Mouse (Mus musculus) midbrain, embryonic 14.5 days (tissue): ENCODE data around the gene Gm12695. TPM values are rescaled to one million over a fixed set of nuclear protein-coding genes. Genes with fewer than 3 reads are reported as not detected.

ENCODE experiments used
- ATAC-seq: fragments of 200-750 bp; cut with Nextera tagmentation; 2 replicates; pipeline ENCODE4 v1.8.0; 2017; ENCODE audit warnings: moderate number of reproducible peaks, moderate library complexity; ENCODE audit not compliant: low FRiP score, low TSS enrichment
- DNase-seq: peaks from one replicate; pipeline ENCODE4 v3.0.0-alpha.2; 2015
- H3K27ac ChIP-seq: fragments of 300-500 bp; sonication (generic); replicated peaks from 2 replicates; pipeline ENCODE4 v1.5.1; 2014; ENCODE audit warnings: mild to moderate bottlenecking, low read depth, low read length, moderate library complexity
- H3K27me3 ChIP-seq: fragments of 300-500 bp; sonication (generic); 2 replicates; pipeline ENCODE4 v1.6.1; 2014; ENCODE audit warnings: low read length, control low read depth, mixed read lengths; ENCODE audit not compliant: control insufficient read depth, insufficient read depth
- H3K36me3 ChIP-seq: fragments of 300-500 bp; sonication (generic); 2 replicates; pipeline ENCODE4 v1.6.1; 2014; ENCODE audit warnings: low read length, control low read depth; ENCODE audit not compliant: control insufficient read depth, insufficient read depth
- H3K4me1 ChIP-seq: fragments of 300-500 bp; sonication (generic); 2 replicates; pipeline ENCODE4 v1.6.1; 2014; ENCODE audit warnings: mild to moderate bottlenecking, antibody characterized with exemption, low read length, control low read depth; ENCODE audit not compliant: control insufficient read depth, insufficient read depth
- H3K4me2 ChIP-seq: fragments of 300-500 bp; sonication (generic); 2 replicates; pipeline ENCODE4 v1.6.1; 2014; ENCODE audit warnings: mild to moderate bottlenecking, low read length, moderate library complexity
- H3K4me3 ChIP-seq: fragments of 300-500 bp; sonication (generic); replicated peaks from 2 replicates; pipeline ENCODE4 v1.5.1; 2014; ENCODE audit warnings: low read depth, low read length
- H3K9ac ChIP-seq: fragments of 300-500 bp; sonication (generic); replicated peaks from 2 replicates; pipeline ENCODE4 v1.6.1; 2014; ENCODE audit warnings: mild to moderate bottlenecking, low read length, moderate library complexity
- H3K9me3 ChIP-seq: fragments of 300-500 bp; sonication (generic); 2 replicates; pipeline ENCODE4 v1.6.1; 2016; ENCODE audit warnings: low read length, control low read depth, mixed read lengths; ENCODE audit not compliant: control insufficient read depth
- WGBS: fragments of 180-500 bp; shearing (Covaris S2); extraction: QIAGEN DNeasy Blood & Tissue Kit; methylation state at CpG from one replicate; pipeline ENCODE4 v1.1.7; 2014; 5-methylcytosine and 5-hydroxymethylcytosine counted together
- polyA plus RNA-seq: library from polyadenylated mRNA; unstranded; fragments of >200 nt; fragmentation: Nextera tagmentation; extraction: Ambion mirVana; gene quantifications from 2 replicates; pipeline ENCODE4 v1.2.1, GENCODE M21; 2014

The Gm12695 gene
- polyA plus RNA-seq: not detected in 2 replicates

DNA sequence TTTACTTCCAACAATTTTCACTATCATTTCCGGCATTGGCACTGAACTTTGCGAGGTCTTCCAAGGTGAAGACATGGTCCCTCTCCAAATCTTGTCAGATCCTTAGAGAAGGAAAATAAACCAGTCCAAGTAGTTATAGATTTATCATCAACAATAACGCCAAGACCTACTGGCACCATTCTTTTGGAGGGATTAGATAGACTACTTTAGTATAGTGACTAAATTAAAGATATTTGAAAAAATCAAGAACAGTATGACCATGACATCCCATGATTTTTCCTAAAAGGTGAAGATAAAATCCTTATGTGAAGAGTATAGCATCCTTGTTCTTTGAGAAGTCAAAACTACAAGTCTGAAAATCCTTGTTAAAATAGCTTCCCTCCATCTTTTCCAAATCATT is at the start of gene Gm12695:
Gene Gm12695, minus strand, starts transcription at position 101 of the 400 bp plus-strand sequence.
- Histone ChIP-seq H3K9ac (no peak within 1 kb of the TSS), H3K27ac (no peak within 1 kb of the TSS), H3K4me1 (no peaks in the 10 kb centered on the region), H3K9me3 (no peaks in the 10 kb centered on the region), H3K4me3 (no peak within 1 kb of the TSS), H3K4me2 (no peak within 1 kb of the TSS), H3K36me3 (no peaks in the 10 kb centered on the region), H3K27me3 (no peaks in the 10 kb centered on the region)
- DNase-seq (no peak), ATAC-seq (no peak)
- 93% methylated on average over 3 of the region's 3 CpGs for WGBS

DNA sequence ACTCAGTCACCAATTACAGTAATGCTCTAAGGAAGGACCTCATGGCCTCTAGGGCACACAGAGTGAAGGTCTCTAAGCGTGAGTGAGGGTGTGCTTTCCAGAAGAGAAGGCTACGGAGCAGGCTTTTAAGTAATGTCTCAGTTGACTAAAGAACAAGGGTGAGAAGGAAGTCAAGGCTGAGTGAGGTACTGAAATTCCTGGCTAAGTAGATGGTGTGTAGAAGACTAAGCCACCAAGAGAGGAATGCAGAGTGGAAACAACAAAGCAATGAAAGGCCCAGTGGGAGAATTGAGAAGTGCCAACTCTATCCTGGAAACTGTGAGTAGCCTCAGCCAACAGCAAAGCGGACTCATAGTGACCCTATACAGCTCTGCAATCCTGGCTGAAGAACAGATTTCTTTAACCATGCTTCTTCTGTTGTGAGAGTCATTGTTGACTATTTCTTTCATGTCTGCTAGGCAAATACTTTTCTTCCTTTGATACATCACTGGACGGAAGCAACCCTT is 40.6 kb upstream of the Gm12695 start:
- Histone ChIP-seq H3K36me3 (no peaks in the 10 kb centered on the region), H3K9ac (no peak overlapping the region), H3K4me3 (no peak overlapping the region), H3K27me3 (no peaks in the 10 kb centered on the region), H3K9me3 (no peaks in the 10 kb centered on the region), H3K27ac (no peak overlapping the region), H3K4me1 (no peaks in the 10 kb centered on the region), H3K4me2 (no peak overlapping the region)
- WGBS: 85% methylated on average over 4 of the region's 4 CpGs
- ATAC-seq (no peak), DNase-seq (no peak)

DNA sequence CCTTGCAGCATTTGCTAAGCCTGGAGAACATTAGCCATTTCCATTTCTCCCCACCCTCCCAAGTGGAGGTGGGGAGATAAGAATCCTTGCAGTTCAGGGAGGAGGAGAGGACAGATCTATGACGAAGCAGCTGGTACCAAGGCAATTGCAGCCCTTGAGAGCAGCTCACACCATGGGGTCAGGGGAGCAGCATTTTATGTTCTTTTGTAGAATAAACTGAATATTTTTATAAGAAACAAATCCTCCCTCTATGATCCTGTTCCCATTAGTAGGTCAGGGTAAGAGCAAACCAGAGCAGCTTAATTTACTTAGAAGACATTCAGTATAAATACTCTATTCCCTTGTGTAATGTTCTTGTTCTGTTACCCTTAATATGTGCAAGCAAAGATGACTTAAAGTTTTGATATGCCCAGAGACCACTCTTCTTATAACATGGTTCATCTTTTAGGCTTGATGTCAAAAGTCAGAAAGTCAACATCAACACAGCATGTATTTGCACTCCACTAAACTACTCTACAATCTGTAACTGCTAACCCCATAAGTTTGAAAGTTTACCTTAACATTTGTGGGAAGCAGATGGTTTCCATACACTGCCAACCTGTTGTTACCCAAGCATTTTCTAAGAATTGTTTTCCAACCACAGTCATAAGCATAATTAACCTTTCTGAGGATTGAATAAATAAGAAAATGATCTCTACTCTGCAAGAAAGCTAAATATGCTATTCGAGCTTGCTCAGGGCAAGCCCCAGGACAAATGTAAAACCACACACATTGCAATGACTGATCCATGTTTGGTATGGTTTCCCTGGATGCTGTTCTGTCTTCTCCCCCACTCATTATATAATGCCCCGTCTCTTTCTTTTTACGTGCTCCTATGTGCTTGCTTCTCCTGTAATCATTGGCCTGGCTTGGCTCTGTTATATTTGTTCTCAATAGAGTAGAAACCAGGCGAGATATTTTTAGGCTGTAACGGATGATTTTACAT is 22.1 kb upstream of the Gm12695 start:
- no peak overlapping the region for H3K9ac ChIP-seq
- no peaks in the 10 kb centered on the region for H3K36me3 ChIP-seq
- H3K27me3 ChIP-seq: no peaks in the 10 kb centered on the region
- H3K4me1 ChIP-seq: no peaks in the 10 kb centered on the region
- DNase-seq: no peak
- no peak for ATAC-seq
- 87% methylated on average over 6 of the region's 6 CpGs for WGBS
- no peak overlapping the region for H3K4me2 ChIP-seq
- H3K9me3 ChIP-seq: no peaks in the 10 kb centered on the region
- no peak overlapping the region for H3K4me3 ChIP-seq
- no peak overlapping the region for H3K27ac ChIP-seq

DNA sequence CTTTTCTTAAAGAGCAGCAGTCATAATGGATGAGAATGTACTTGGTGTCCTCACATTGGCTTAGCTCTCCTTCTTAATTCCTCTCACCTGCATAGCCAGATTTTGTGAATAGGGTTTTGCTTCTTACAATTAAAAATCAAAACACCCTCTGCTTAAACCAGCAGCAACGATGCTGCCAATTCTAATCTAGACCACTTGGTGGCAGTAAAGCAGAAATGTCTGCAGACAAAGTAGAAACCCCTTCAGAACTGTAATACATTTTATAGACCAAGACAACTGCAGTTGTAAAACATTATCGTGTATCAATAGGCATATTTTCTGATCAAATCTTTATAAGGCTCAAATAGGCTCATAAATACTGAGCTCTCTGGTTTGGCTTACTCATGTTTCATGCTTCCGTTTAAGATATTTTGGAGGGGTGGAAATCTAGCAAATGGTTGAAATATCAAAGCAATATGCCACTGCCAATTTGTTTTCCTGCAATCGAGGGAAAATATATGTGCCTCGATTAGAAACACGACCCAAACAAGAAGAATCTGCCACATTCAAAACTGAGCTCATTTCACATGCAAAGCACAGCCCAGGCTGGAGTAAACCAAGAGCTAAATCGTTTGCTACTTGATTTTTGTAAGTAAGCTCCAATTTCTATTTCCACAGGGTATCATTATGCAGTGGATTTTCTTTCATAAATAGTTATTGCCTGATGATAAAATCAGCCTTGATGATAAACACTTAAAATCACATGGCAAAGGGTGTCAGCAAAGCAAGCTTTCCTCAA is 14.6 kb upstream of the Gm12695 start:
- H3K27me3 ChIP-seq: no peaks in the 10 kb centered on the region
- ATAC-seq (no peak), DNase-seq (peak; percentile 85)
- H3K27ac ChIP-seq: no peak overlapping the region
- no peaks in the 10 kb centered on the region for H3K9me3 ChIP-seq
- no peak overlapping the region for H3K4me3 ChIP-seq
- 41% methylated on average over 7 of the region's 7 CpGs for WGBS
- no peak overlapping the region for H3K9ac ChIP-seq
- H3K36me3 ChIP-seq: no peaks in the 10 kb centered on the region
- H3K4me2 ChIP-seq: no peak overlapping the region
- H3K4me1 ChIP-seq: no peaks in the 10 kb centered on the region

DNA sequence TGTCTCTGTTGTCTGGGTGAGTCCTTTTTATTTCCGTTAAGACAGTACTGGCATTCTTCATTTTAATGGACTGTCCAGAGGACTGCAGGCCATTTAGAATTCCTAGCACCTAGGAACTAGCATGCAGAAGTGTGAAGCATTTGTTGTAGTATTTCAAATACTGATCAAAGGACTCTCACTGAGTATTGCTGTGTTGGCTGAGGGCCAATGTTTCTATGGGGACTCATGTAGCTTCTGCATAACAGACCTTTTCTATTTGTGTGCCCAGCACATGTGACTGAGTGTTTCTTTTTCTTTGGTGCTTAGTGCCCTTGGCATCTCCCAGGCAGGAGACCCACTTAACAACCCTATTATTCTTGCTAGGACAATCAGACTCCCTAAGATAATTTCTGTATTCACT is 12.6 kb upstream of the Gm12695 start:
- DNase-seq (peak; percentile 72), ATAC-seq (peak; percentile 69; the same call in 1 of the 2 replicates)
- H3K4me1 ChIP-seq: no peaks in the 10 kb centered on the region
- no peak overlapping the region for H3K9ac ChIP-seq
- H3K9me3 ChIP-seq: no peaks in the 10 kb centered on the region
- no peak overlapping the region for H3K4me3 ChIP-seq
- H3K36me3 ChIP-seq: no peaks in the 10 kb centered on the region
- WGBS: 41% methylated on average over 1 of the region's 1 CpGs
- H3K27me3 ChIP-seq: no peaks in the 10 kb centered on the region
- H3K27ac ChIP-seq: no peak overlapping the region
- no peak overlapping the region for H3K4me2 ChIP-seq

DNA sequence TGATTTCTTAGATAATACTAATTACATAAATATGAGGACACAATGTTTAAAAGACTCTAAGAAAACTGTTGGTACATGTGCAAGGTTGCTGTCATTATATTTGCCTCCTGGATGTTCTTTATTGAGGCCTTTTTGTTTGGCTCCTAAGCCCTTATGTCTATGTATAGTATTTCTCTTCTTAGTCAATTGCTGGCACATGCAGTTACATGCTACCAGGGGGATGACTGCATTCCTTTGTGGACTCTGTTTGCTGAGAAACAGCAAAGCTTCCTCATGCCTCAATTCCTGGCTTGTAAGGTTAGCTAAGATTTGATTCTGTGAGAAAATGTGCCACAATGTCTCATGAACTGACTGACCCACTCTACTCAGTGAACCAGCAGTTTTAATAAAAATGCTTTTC is 6.3 kb upstream of the Gm12695 start:
- H3K27ac ChIP-seq: no peak overlapping the region
- H3K4me1 ChIP-seq: no peaks in the 10 kb centered on the region
- no peaks in the 10 kb centered on the region for H3K9me3 ChIP-seq
- DNase-seq (no peak), ATAC-seq (no peak)
- H3K27me3 ChIP-seq: no peaks in the 10 kb centered on the region
- no peak overlapping the region for H3K9ac ChIP-seq
- no peak overlapping the region for H3K4me3 ChIP-seq
- no peaks in the 10 kb centered on the region for H3K36me3 ChIP-seq
- no peak overlapping the region for H3K4me2 ChIP-seq

DNA sequence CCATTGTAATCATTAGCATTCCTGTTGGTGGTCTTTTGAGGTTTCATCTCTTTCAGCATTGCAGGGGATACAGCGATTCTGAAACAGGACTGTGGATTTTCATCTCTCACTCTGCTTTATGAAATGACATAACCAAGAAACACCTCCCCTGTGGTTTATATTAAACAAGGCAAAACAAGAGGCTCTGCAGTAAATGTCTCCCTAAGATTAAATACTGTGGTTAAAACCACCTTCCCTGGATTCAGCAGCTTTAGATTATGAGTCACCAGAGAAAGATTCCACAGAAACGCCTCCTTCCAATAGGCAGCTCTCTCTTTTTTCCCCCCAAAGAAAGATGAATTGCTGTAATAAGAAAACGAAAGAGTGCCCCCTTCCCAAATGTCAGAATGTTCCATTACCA is 4.9 kb upstream of the Gm12695 start:
- Histone ChIP-seq H3K4me1 (no peaks in the 10 kb centered on the region), H3K27ac (no peak overlapping the region), H3K4me3 (no peak overlapping the region), H3K4me2 (no peak overlapping the region), H3K27me3 (no peaks in the 10 kb centered on the region), H3K9me3 (no peaks in the 10 kb centered on the region), H3K36me3 (no peaks in the 10 kb centered on the region), H3K9ac (no peak overlapping the region)
- 75% methylated on average over 3 of the region's 3 CpGs for WGBS
- ATAC-seq (no peak), DNase-seq (no peak)

DNA sequence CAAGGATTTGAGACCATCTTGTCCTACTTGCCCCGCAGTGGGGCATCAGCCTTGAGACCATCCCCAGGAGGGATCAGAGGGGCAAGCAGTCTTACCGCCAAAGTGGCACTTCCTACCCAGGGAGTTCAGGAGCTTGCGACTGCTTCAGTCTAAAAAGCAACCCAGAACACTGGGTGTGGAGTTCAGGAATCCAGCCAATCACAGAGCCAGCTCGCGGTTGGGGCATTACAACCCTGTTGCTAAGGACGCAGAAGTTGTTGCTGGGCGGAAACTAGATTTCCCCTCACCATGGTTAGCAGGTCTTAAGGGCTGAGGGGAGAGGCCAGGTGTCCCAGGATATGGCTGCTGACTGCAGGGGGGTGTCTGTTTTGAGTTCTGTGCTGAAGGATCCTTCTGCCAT is 1.6 kb upstream of the Gm12695 start:
- Histone ChIP-seq H3K27ac (no peak overlapping the region), H3K9ac (no peak overlapping the region), H3K4me2 (no peak overlapping the region), H3K36me3 (no peaks in the 10 kb centered on the region), H3K4me1 (no peaks in the 10 kb centered on the region), H3K27me3 (no peaks in the 10 kb centered on the region), H3K4me3 (no peak overlapping the region), H3K9me3 (no peaks in the 10 kb centered on the region)
- 18% methylated on average over 7 of the region's 7 CpGs for WGBS
- no peak for ATAC-seq
- DNase-seq: no peak
